25 mouse cellular contexts compared by ENCODE assay signal in the genomic region with DNA sequence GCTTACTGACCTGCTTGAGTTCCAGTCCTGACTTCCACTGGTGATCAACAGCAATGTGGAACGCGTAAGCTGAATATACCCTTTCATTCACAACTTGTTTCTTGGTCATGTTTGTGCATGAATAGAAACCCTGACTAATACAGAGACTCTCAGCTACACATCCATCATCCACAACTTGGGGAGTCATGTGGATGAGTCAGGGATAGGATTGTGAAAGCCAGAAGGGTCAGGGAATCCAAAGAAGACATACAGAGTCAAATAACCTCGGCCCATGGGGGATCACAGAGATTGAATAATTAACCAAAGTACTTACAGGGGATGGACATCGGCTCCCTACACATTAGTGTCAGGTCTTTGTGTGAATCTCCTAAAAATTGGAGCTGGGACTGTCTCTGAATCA. TPM values are rescaled to one million over a fixed set of nuclear protein-coding genes. Genes with fewer than 3 reads are reported as not detected.
"Had no signal": no experiment of that assay in that cellular context is flagged by ENCODE, and none has a peak within 500 bp of the region (broad histone marks: within the 10 kb centered on the region; RNA-seq: fewer than 3 reads in every experiment).

No protein-coding gene starts in this region.

- ATAC-seq: midbrain, embryonic 16.5 days had no signal

- DNase-seq: lung, embryonic 14.5 days; lung, postnatal 10 days; lung, postnatal 4 days; midbrain, embryonic 14.5 days; retina, postnatal 1 day; right cerebral cortex, adult 18-20 months; right cerebral cortex, postnatal 25 days; right cerebral cortex, postnatal 4 days; spleen, adult 18-20 months; thymus, adult 18-20 months; thymus, postnatal 14 days; thymus, postnatal 36 days had no signal

RNA-seq across cellular contexts. Expression of a gene that starts 7.2 kb away (rescaled TPM):
- total RNA-seq: megakaryocyte, adult 5-6 weeks; megakaryocyte-erythroid progenitor cell, adult 5-6 weeks had no signal
- polyA plus RNA-seq: lung, embryonic 14.5 days; lung, embryonic 16.5 days; midbrain, embryonic 10.5 days; midbrain, embryonic 12.5 days; midbrain, embryonic 14.5 days; midbrain, embryonic 16.5 days; myocyte; neural tube, embryonic 11.5 days; neural tube, embryonic 13.5 days; neural tube, embryonic 15.5 days; small intestine, adult 2 months; stomach, embryonic 14.5 days; thymus, postnatal 0 days had no signal
